Comparison of ENCODE assay signal across 12 mouse cellular contexts in genomic region chr14:33351984-33352722, GRCm38 (mm10).
A peak's percentile ranks its signal among the peaks of the same experiment; 100 is the strongest.
DNase-seq lines count a peak whose midpoint lies in the region; ATAC-seq and TF ChIP-seq lines count a peak whose summit lies in the region.
"Had no signal": no experiment of that assay in that cellular context is flagged by ENCODE, and none has a peak within 500 bp of the region (broad histone marks: within the 10 kb centered on the region; RNA-seq: fewer than 3 reads in every experiment).

No protein-coding gene starts in this region.

- peaks cover 33% of the 10 kb centered on the region for H3K27me3 ChIP-seq in stomach, embryonic 16.5 days (ENCODE audit: control insufficient read depth, insufficient read depth, low read length)
- H3K27me3 ChIP-seq in stomach, postnatal 0 days (ENCODE audit: control insufficient read depth, insufficient read depth, low read length), result peaks cover 3% of the 10 kb centered on the region; the same call in 1 of the 2 replicates

- WGBS in stomach, embryonic 16.5 days, result 70% methylated on average over 6 of the region's 6 CpGs
- 67% methylated on average over 6 of the region's 6 CpGs for WGBS in stomach, postnatal 0 days

- H3K36me3 ChIP-seq in stomach, embryonic 16.5 days (ENCODE audit: control insufficient read depth, insufficient read depth, low read length), result no peaks in the 10 kb centered on the region
- no peaks in the 10 kb centered on the region for H3K36me3 ChIP-seq in stomach, postnatal 0 days (ENCODE audit: control insufficient read depth, insufficient read depth, low read length)
- H3K36me3 ChIP-seq: midbrain, embryonic 10.5 days had no signal

- H3K9me3 ChIP-seq in stomach, embryonic 16.5 days (replicated peaks; ENCODE audit: control insufficient read depth, low read length), result no peaks in the 10 kb centered on the region
- no peaks in the 10 kb centered on the region for H3K9me3 ChIP-seq in stomach, postnatal 0 days (ENCODE audit: control insufficient read depth, low read length)
- H3K9me3 ChIP-seq: midbrain, embryonic 10.5 days had no signal

- no peak for TF ChIP-seq EP300 in stomach, postnatal 0 days (optimal IDR thresholded peaks at IDR 0.05)

- H3K4me3 ChIP-seq in stomach, embryonic 16.5 days (replicated peaks; ENCODE audit: low read length), result no peak overlapping the region
- no peak overlapping the region for H3K4me3 ChIP-seq in stomach, postnatal 0 days (ENCODE audit: low read depth, low read length)
- H3K4me3 ChIP-seq: erythroblast, embryonic 14.5 days had no signal

- 0 out of 2 replicates have a peak, but pooled peaks cover 8% of the 10 kb centered on the region for H3K4me1 ChIP-seq in stomach, embryonic 16.5 days (ENCODE audit: control insufficient read depth, insufficient read depth, low read length)
- H3K4me1 ChIP-seq in stomach, postnatal 0 days (replicated peaks; ENCODE audit: control insufficient read depth, insufficient read depth), result no peaks in the 10 kb centered on the region; the same call in 1 of the 2 replicates

- 0 out of 2 replicates have a peak overlapping the region, but pooled peaks have one; percentile 73 for H3K4me2 ChIP-seq in stomach, embryonic 16.5 days (ENCODE audit: low read depth, low read length)
- H3K4me2 ChIP-seq in stomach, postnatal 0 days (replicated peaks; ENCODE audit: low read depth), result no peak overlapping the region; the same call in 1 of the 2 replicates

- ATAC-seq in stomach, embryonic 16.5 days (ENCODE audit: insufficient read depth, low FRiP score), result no peak
- no peak for ATAC-seq in stomach, postnatal 0 days (ENCODE audit: low FRiP score, low TSS enrichment)
- no peak for ATAC-seq in activated CD4-positive, CD25-positive, alpha-beta regulatory T cell, adult 4 months
- ATAC-seq: intestine, postnatal 0 days had no signal

- peak; percentile 70 for DNase-seq in adrenal gland, postnatal 10 days
- DNase-seq in adrenal gland, adult 8-10 months, result no peak
- no peak for DNase-seq in stomach, postnatal 0 days (ENCODE audit: low spot score)
- DNase-seq in kidney, postnatal 14 days, result peak; percentile 30
- no peak for DNase-seq in testis, postnatal 10 days (ENCODE audit: low spot score)
- DNase-seq in liver, result no peak
- DNase-seq: cerebellum, adult 11-12 months had no signal

- H3K27ac ChIP-seq in stomach, embryonic 16.5 days (ENCODE audit: low read length), result no peak overlapping the region
- no peak overlapping the region for H3K27ac ChIP-seq in stomach, postnatal 0 days (replicated peaks)
- H3K27ac ChIP-seq: midbrain, embryonic 10.5 days had no signal

- H3K9ac ChIP-seq in stomach, embryonic 16.5 days (ENCODE audit: low read length), result no peak overlapping the region
- no peak overlapping the region for H3K9ac ChIP-seq in stomach, postnatal 0 days (ENCODE audit: low read length)

- TF ChIP-seq CTCF in stomach, postnatal 0 days (IDR thresholded peaks at IDR 0.05; ENCODE audit: low read depth), result no peak

Comparison
In these comparisons a context has a peak if more than half of its experiments do, and no peak if none do; other contexts are left out.
1. DNase-seq: peak in adrenal gland, postnatal 10 days (single experiment) and kidney, postnatal 14 days (single experiment); none in adrenal gland, adult 8-10 months (single experiment), stomach, postnatal 0 days (single experiment), testis, postnatal 10 days (single experiment) and liver (single experiment).